Mouse (Mus musculus) kidney, postnatal 0 days (tissue): Measurements from ENCODE around the gene Rasal3. TPM values are rescaled to one million over a fixed set of nuclear protein-coding genes. Genes with fewer than 3 reads are reported as not detected.
A peak's percentile ranks its signal among the peaks of the same experiment; 100 is the strongest.

ENCODE experiments used
- ATAC-seq: fragments of 200-750 bp; cut with Nextera tagmentation; replicated peaks from 2 replicates; pipeline ENCODE4 v1.8.0; 2017; ENCODE audit warnings: low read depth, moderate number of reproducible peaks, moderate TSS enrichment, moderate library complexity; ENCODE audit not compliant: low FRiP score
- DNase-seq: peaks from one replicate; pipeline ENCODE4 v3.0.0-alpha.2; 2016; ENCODE audit warnings: low spot score
- H3K27ac ChIP-seq: fragments of 300-500 bp; sonication (generic); 2 replicates; pipeline ENCODE4 v1.5.1; 2014; ENCODE audit warnings: mild to moderate bottlenecking
- H3K27me3 ChIP-seq: fragments of 300-500 bp; sonication (generic); 2 replicates; pipeline ENCODE4 v1.6.1; 2014; ENCODE audit warnings: low read length, mixed read lengths; ENCODE audit not compliant: insufficient read depth
- H3K36me3 ChIP-seq: fragments of 300-500 bp; sonication (generic); 2 replicates; pipeline ENCODE4 v1.6.1; 2014; ENCODE audit warnings: low read length, mixed read lengths; ENCODE audit not compliant: insufficient read depth
- H3K4me1 ChIP-seq: fragments of 300-500 bp; sonication (generic); replicated peaks from 2 replicates; pipeline ENCODE4 v1.6.1; 2014; ENCODE audit warnings: antibody characterized with exemption, low read length, mixed read lengths; ENCODE audit not compliant: insufficient read depth
- H3K4me2 ChIP-seq: fragments of 300-500 bp; sonication (generic); 2 replicates; pipeline ENCODE4 v1.6.1; 2014; ENCODE audit warnings: mild to moderate bottlenecking, low read length, moderate library complexity, mixed read lengths
- H3K4me3 ChIP-seq: fragments of 300-500 bp; sonication (generic); replicated peaks from 2 replicates; pipeline ENCODE4 v1.5.1; 2014; ENCODE audit warnings: low read depth, low read length
- H3K9ac ChIP-seq: fragments of 300-500 bp; sonication (generic); 2 replicates; pipeline ENCODE4 v1.6.1; 2014; ENCODE audit warnings: low read depth, low read length
- H3K9me3 ChIP-seq: fragments of 300-500 bp; sonication (generic); replicated peaks from 2 replicates; pipeline ENCODE4 v1.6.1; 2016; ENCODE audit warnings: low read length, inconsistent platforms, mixed read lengths
- CTCF ChIP-seq: IDR thresholded peaks from 2 replicates; pipeline ENCODE4 v1.5.1; 2016; ENCODE audit warnings: antibody characterized with exemption, low read depth, mild to moderate bottlenecking, moderate library complexity
- WGBS: fragments of 180-500 bp; shearing (Covaris S2); extraction: QIAGEN DNeasy Blood & Tissue Kit; methylation state at CpG from one replicate; pipeline ENCODE4 v1.1.7; 2014; 5-methylcytosine and 5-hydroxymethylcytosine counted together
- polyA plus RNA-seq: library from polyadenylated mRNA; unstranded; fragments of >200 nt; fragmentation: Nextera tagmentation; extraction: Ambion mirVana; gene quantifications from 2 replicates; pipeline ENCODE4 v1.2.1, GENCODE M21; 2015

The Rasal3 gene
- polyA plus RNA-seq, result 0.29 and 0.53 TPM in 2 replicates

GRCm38 (mm10) chr17:32403417-32403816, at the start of gene Rasal3:
Rasal3 (minus strand) TSS chr17:32403583.
- Histone ChIP-seq H3K36me3 (no peaks in the 10 kb centered on the region), H3K27me3 (no peaks in the 10 kb centered on the region), H3K4me3 (no peak within 1 kb of the TSS), H3K4me1 (no peaks in the 10 kb centered on the region), H3K9me3 (no peaks in the 10 kb centered on the region), H3K9ac (no peak within 1 kb of the TSS), H3K4me2 (no peak within 1 kb of the TSS), H3K27ac (no peak within 1 kb of the TSS)
- no peak for ATAC-seq
- TF ChIP-seq CTCF, result no peak
- DNase-seq, result no peak
- WGBS, result 60% methylated on average over 8 of the region's 8 CpGs

GRCm38 (mm10) chr17:32452482-32452881, 49.1 kb upstream of the Rasal3 start, which contains the start of gene Cyp4f39:
Cyp4f39 (plus strand) TSS chr17:32452723.
- Histone ChIP-seq H3K4me1 (no peaks in the 10 kb centered on the region), H3K4me3 (peak within 1 kb of the TSS; percentile 6; the same call in 1 of the 2 replicates), H3K4me2 (peak within 1 kb of the TSS; percentile 61), H3K36me3 (no peaks in the 10 kb centered on the region), H3K9ac (no peak within 1 kb of the TSS), H3K27ac (no peak within 1 kb of the TSS), H3K9me3 (no peaks in the 10 kb centered on the region), H3K27me3 (no peaks in the 10 kb centered on the region)
- peak; percentile 68; the same call in 1 of the 2 replicates for ATAC-seq
- TF ChIP-seq CTCF, result no peak
- 1% methylated on average over 19 of the region's 19 CpGs for WGBS
- peak; percentile 52 for DNase-seq

GRCm38 (mm10) chr17:32450844-32451537, 47.6 kb upstream of the Rasal3 start:
- ATAC-seq, result no peak
- H3K9me3 ChIP-seq, result no peaks in the 10 kb centered on the region
- peak; percentile 62 for DNase-seq
- no peaks in the 10 kb centered on the region for H3K36me3 ChIP-seq
- H3K4me3 ChIP-seq, result no peak overlapping the region
- 11% methylated on average over 2 of the region's 2 CpGs for WGBS
- H3K4me1 ChIP-seq, result no peaks in the 10 kb centered on the region
- no peak for TF ChIP-seq CTCF
- H3K9ac ChIP-seq, result no peak overlapping the region
- no peaks in the 10 kb centered on the region for H3K27me3 ChIP-seq
- H3K4me2 ChIP-seq, result no peak overlapping the region
- H3K27ac ChIP-seq, result no peak overlapping the region

DNA sequence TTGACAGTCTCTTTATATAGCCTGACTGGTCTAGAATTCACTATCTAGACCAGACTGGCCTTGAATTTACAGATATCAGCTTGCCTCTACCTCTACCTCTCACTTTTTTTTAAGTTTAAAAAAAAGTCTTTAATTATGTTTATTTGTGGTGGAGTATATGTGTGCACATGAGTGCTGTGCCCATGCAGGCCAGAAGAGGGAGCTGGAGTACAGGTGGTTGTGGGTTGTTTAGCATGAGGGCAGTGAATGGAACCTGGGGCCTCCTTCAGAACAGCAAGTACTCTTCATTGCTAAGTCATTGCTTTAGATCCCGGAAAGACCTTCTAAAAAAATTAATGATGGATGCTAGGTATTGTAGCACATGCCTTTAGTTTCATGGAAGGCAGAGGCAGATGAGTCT, 45.7 kb upstream of the Rasal3 start:
- H3K4me2 ChIP-seq, result no peak overlapping the region
- TF ChIP-seq CTCF, result no peak
- ATAC-seq (no peak), DNase-seq (no peak)
- no peak overlapping the region for H3K27ac ChIP-seq
- H3K4me1 ChIP-seq, result no peaks in the 10 kb centered on the region
- H3K4me3 ChIP-seq, result no peak overlapping the region
- no peaks in the 10 kb centered on the region for H3K36me3 ChIP-seq
- H3K9me3 ChIP-seq, result no peaks in the 10 kb centered on the region
- H3K27me3 ChIP-seq, result no peaks in the 10 kb centered on the region
- 83% methylated on average over 1 of the region's 1 CpGs for WGBS
- H3K9ac ChIP-seq, result no peak overlapping the region

GRCm38 (mm10) chr17:32447195-32447594, 43.8 kb upstream of the Rasal3 start:
- ATAC-seq (no peak), DNase-seq (no peak)
- no peak for TF ChIP-seq CTCF
- Histone ChIP-seq H3K9ac (no peak overlapping the region), H3K4me1 (no peaks in the 10 kb centered on the region), H3K9me3 (no peaks in the 10 kb centered on the region), H3K4me2 (no peak overlapping the region), H3K4me3 (no peak overlapping the region), H3K27ac (no peak overlapping the region), H3K27me3 (no peaks in the 10 kb centered on the region), H3K36me3 (no peaks in the 10 kb centered on the region)

DNA sequence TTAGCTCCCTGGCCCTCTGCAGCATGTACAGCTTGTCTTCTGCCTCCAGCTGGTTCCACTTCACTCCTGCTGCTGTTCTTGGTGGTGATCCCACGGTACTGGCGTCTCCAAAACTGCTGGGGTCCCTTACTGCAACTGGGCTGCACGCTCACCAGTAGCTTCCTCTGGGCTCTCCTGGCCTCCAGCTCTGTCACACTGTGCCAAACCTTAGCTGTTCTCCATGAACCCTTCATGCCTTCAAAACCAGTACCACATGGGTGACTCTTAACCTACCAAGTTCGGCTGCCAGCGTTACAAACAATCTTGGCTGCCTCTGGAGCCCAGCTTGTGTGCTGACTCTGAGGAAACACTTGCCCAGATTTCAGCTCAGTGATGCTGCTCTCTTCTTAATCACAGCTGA, 41.6 kb upstream of the Rasal3 start:
- Histone ChIP-seq H3K27ac (no peak overlapping the region), H3K9ac (no peak overlapping the region), H3K36me3 (no peaks in the 10 kb centered on the region), H3K4me1 (no peaks in the 10 kb centered on the region), H3K4me3 (no peak overlapping the region), H3K4me2 (no peak overlapping the region), H3K27me3 (no peaks in the 10 kb centered on the region), H3K9me3 (no peaks in the 10 kb centered on the region)
- TF ChIP-seq CTCF, result no peak
- 69% methylated on average over 5 of the region's 5 CpGs for WGBS
- ATAC-seq, result no peak
- no peak for DNase-seq
